Mouse (Mus musculus) monocyte, adult 2 months (primary cell): ENCODE data around the gene Fam229a.

Source experiments
- DNase-seq, 2 experiments: peaks; one replicate each; pipeline ENCODE4 v3.0.0; 2022; ENCODE audit warnings: low spot score in 2 of 2, low read depth in 1 of 2

The Fam229a gene

GRCm38 (mm10) chr4:129495672-129496562 is 4.9 kb downstream of the Fam229a start:
- DNase-seq: peak in 1 of 2 experiments; percentile 41

DNA sequence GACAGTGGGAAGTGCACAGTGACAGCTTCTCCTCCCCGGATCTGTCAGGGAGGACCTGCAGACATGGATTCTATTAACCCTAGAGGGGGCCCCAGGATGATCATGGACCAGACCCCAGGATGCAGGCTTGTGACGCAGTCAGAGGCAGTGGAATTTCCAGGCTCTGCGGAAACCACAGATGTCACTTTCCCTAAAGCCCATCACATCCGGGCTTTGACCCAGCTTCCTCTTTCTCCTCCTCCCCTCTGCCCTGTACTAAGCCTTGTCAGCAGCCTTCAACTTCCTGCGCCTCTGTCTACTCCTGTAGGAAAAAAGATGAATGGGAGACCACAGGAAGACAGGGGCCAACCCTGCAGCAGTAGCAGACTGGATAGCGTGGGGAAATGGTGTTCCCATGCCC is 5.6 kb downstream of the Fam229a start:
- peak in 1 of 2 experiments; percentile 49 for DNase-seq

- no peak for DNase-seq
Observed at GRCm38 (mm10) chr4:129498941-129499340, 8.0 kb downstream of the Fam229a start.

DNA sequence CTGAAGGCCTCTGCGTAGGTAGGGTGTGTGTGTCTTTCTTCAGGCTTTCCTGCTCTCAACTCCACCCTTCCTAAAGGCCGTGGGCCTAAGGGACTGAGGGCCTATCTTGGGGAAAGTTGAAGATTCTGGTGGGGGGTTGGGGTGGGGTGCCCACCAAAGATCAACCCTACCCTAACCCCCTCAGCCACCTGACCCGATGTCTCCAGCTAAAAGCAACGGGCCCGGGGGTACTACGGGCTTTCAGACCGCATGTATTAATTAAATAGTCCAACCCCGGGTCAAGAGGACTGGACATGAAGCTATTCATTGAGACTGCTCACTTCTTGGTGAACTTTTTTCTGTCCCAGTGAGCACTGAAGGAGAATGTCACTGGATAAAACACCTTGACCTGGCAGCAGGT is 9.0 kb downstream of the Fam229a start:
- DNase-seq: no peak

GRCm38 (mm10) chr4:129500607-129501566 is 9.9 kb downstream of the Fam229a start:
- DNase-seq: peak; percentile 40 to 74

- no peak for DNase-seq
Observed at GRCm38 (mm10) chr4:129502327-129502888, 11.4 kb downstream of the Fam229a start.

DNA sequence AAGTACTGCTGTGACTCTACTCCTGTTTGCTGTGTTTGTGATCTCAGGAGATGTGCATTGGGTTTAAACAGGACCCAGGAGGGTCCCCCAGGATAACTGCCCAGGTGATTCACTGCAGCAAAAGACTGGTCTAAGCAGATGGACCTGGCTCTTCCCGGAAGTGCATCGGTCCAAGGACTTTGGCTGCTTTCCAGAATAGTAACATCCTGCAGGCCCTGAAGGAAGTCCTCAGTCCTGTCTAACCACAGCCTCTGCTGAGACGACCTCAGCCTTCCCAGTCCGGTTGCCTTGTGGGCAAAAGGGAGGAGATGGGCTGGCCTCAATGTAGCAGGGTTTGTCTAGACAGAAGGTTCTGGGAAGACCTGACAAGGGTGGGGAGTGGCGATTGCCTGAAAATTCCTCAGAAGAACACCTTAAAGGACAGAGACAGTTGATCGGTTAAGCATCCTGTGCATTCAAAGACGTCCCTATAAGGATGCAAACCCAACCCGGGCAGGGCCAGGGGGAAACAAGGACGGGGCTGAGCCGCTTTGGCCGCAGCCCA is 12.0 kb downstream of the Fam229a start:
- no peak for DNase-seq

GRCm38 (mm10) chr4:129505511-129505910 is 14.5 kb downstream of the Fam229a start:
- DNase-seq: no peak

- no peak for DNase-seq
Observed at GRCm38 (mm10) chr4:129507434-129508236, 16.6 kb downstream of the Fam229a start.

DNA sequence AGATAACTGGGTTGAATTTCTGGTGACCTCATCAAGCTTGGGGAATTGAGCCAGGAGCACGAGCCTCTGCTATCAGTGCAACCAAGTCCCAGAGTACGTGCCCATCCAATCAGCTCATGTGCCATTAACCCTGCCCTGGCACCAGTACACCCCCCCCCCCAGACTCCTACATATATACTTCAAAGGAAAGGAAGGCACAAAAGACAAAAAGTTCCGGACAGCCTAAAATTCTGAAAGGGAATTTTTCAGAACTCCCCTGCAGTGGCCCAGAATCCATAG is 17.2 kb downstream of the Fam229a start:
- DNase-seq: no peak

GRCm38 (mm10) chr4:129508834-129509600 is 18.0 kb downstream of the Fam229a start:
- DNase-seq: no peak

DNA sequence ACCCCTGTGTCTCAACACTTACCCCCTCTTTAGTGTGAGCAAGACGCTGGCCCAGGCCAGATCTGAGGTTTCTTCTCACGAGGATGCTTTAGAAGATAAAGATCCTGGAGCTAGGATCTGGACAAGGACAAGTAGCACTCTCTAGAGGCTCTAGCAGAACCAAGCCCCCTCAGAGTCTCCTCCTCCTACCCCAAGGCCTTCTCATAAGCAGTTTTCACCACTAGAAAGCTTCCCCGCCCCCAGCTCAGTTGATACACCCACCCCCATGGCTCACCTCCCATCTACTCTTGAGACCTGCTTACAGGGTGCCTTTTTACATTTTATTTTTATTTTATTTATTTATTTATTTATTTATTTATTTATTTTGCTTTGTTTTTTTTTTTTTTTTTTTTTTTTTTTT is 18.7 kb downstream of the Fam229a start:
- DNase-seq: no peak

GRCm38 (mm10) chr4:129510723-129511412 is 19.9 kb downstream of the Fam229a start:
- DNase-seq: no peak

- DNase-seq: no peak
Observed at GRCm38 (mm10) chr4:129511413-129512096, 20.6 kb downstream of the Fam229a start.

DNA sequence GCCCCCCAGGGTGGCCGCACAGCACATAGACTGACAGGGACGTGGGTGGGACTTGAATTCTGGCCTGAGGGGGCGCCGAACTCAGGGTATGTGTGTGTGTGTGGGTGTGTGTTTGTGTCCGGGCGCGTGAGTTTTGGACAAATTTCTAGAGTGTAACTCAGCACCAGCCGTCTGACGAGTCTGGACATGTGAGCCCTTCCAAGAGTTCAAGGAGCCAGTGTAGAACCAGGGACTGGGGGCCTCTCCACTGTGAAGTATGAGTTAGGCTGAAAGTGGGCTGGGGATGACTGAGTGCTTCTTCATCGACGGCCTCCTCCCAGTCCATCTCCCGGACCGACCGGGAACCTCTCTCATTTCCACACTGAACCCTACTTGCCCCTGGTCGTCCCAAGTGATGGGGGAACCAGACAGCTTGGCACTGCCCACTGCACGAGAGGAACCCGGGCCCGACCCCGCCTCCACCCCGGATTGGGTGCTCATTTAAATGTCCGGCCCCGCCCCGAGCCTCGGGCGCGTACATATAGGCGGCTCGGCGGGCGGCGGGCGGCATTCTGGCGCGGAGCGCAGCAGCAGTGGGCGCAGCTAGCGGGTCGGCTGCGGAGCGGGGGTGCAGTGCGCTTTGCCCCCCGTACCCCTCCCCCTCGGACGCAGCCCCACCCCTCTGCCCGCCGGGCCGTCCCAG is 22.2 kb downstream of the Fam229a start, which contains the start of gene Marcksl1:
Marcksl1 (plus strand) TSS at position 496 of the 682 bp plus-strand sequence.
- peak in 1 of 2 experiments; percentile 77 for DNase-seq

- no peak for DNase-seq
Observed at GRCm38 (mm10) chr4:129513891-129514290, 22.9 kb downstream of the Fam229a start.

- DNase-seq: no peak
Observed at GRCm38 (mm10) chr4:129514300-129514898, 23.4 kb downstream of the Fam229a start.
